17 mouse cellular contexts compared by ENCODE assay signal in the genomic region with DNA sequence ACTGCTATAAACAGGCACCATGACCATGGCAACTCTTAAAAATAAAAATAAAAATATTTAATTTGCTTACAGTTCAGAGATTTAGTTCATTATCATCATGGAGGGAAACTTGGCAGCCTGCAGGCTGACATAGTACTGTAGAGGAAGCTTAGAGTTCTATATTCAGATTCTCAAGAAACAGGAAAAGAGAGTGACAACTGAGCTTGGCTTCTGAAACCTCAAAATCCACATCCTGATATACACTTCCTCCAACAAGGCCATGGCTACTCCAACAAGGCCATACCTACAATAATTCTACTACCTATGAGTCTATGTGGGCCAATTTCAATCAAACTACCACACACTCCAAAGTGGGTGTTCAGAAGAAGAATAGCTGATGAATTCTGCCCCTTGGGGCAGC.
"Had no signal": no experiment of that assay in that cellular context is flagged by ENCODE, and none has a peak within 500 bp of the region (broad histone marks: within the 10 kb centered on the region; RNA-seq: fewer than 3 reads in every experiment).

No protein-coding gene starts in this region.

- H3K4me3 ChIP-seq: limb, embryonic 13.5 days; liver, embryonic 15.5 days; lung, embryonic 15.5 days; midbrain, embryonic 12.5 days; neural tube, embryonic 13.5 days; stomach, embryonic 15.5 days had no signal

- H3K36me3 ChIP-seq: limb, embryonic 13.5 days; liver, embryonic 15.5 days; lung, embryonic 15.5 days; midbrain, embryonic 12.5 days; neural tube, embryonic 13.5 days; stomach, embryonic 15.5 days had no signal

- H3K9me3 ChIP-seq: limb, embryonic 13.5 days; liver, embryonic 15.5 days; lung, embryonic 15.5 days; midbrain, embryonic 12.5 days; neural tube, embryonic 13.5 days; stomach, embryonic 15.5 days had no signal

- DNase-seq: kidney, adult 9 months; kidney, postnatal 36 days; left cerebral cortex, postnatal 4 days; lung, postnatal 14 days; retina, postnatal 1 day; right cerebral cortex, postnatal 14 days; thymus, postnatal 36 days had no signal

- ATAC-seq: intestine, postnatal 0 days; midbrain, embryonic 16.5 days had no signal

- H3K27me3 ChIP-seq: limb, embryonic 13.5 days; liver, embryonic 15.5 days; lung, embryonic 15.5 days; midbrain, embryonic 12.5 days; neural tube, embryonic 13.5 days; stomach, embryonic 15.5 days had no signal

- H3K9ac ChIP-seq: limb, embryonic 13.5 days; liver, embryonic 15.5 days; lung, embryonic 15.5 days; midbrain, embryonic 12.5 days; neural tube, embryonic 13.5 days; stomach, embryonic 15.5 days had no signal

- H3K27ac ChIP-seq: kidney, postnatal 0 days; limb, embryonic 13.5 days; liver, embryonic 15.5 days; lung, embryonic 15.5 days; midbrain, embryonic 12.5 days; neural tube, embryonic 13.5 days; stomach, embryonic 15.5 days had no signal

- H3K4me1 ChIP-seq: limb, embryonic 13.5 days; liver, embryonic 15.5 days; lung, embryonic 15.5 days; midbrain, embryonic 12.5 days; stomach, embryonic 15.5 days had no signal

- H3K4me2 ChIP-seq: limb, embryonic 13.5 days; liver, embryonic 11.5 days; liver, embryonic 15.5 days; lung, embryonic 15.5 days; midbrain, embryonic 12.5 days; neural tube, embryonic 13.5 days; stomach, embryonic 15.5 days had no signal
